Mouse (Mus musculus) stomach, postnatal 0 days (tissue): ENCODE results near the gene Timp4. TPM values are rescaled to one million over a fixed set of nuclear protein-coding genes. Genes with fewer than 3 reads are reported as not detected.

ENCODE experiments used
- ATAC-seq: fragments of 200-750 bp; cut with Nextera tagmentation; 2 replicates; pipeline ENCODE4 v1.8.0; 2017; ENCODE audit not compliant: low FRiP score, low TSS enrichment
- DNase-seq: peaks from one replicate; pipeline ENCODE4 v3.0.0-alpha.2; 2016; ENCODE audit warnings: low spot score
- H3K27ac ChIP-seq: fragments of 300-500 bp; sonication (generic); replicated peaks from 2 replicates; pipeline ENCODE4 v1.5.1; 2014; ENCODE audit warnings: mild to moderate bottlenecking, control low read depth
- H3K27me3 ChIP-seq: fragments of 300-500 bp; sonication (generic); 2 replicates; pipeline ENCODE4 v1.6.1; 2014; ENCODE audit warnings: low read length; ENCODE audit not compliant: control insufficient read depth, insufficient read depth
- H3K36me3 ChIP-seq: fragments of 300-500 bp; sonication (generic); 2 replicates; pipeline ENCODE4 v1.6.1; 2014; ENCODE audit warnings: low read length, mixed read lengths; ENCODE audit not compliant: control insufficient read depth, insufficient read depth
- H3K4me1 ChIP-seq: fragments of 300-500 bp; sonication (generic); replicated peaks from 2 replicates; pipeline ENCODE4 v1.6.1; 2014; ENCODE audit warnings: antibody characterized with exemption; ENCODE audit not compliant: control insufficient read depth, insufficient read depth
- H3K4me2 ChIP-seq: fragments of 300-500 bp; sonication (generic); replicated peaks from 2 replicates; pipeline ENCODE4 v1.6.1; 2014; ENCODE audit warnings: low read depth, mild to moderate bottlenecking, control low read depth, moderate library complexity
- H3K4me3 ChIP-seq: fragments of 300-500 bp; sonication (generic); 2 replicates; pipeline ENCODE4 v1.5.1; 2014; ENCODE audit warnings: low read depth, low read length, control low read depth
- H3K9ac ChIP-seq: fragments of 300-500 bp; sonication (generic); 2 replicates; pipeline ENCODE4 v1.6.1; 2014; ENCODE audit warnings: mild to moderate bottlenecking, low read length, control low read depth, mixed read lengths
- H3K9me3 ChIP-seq: fragments of 300-500 bp; sonication (generic); 2 replicates; pipeline ENCODE4 v1.6.1; 2016; ENCODE audit warnings: low read length; ENCODE audit not compliant: control insufficient read depth
- CTCF ChIP-seq: IDR thresholded peaks from 2 replicates; pipeline ENCODE4 v1.5.1; 2016; ENCODE audit warnings: antibody characterized with exemption, low read depth, mild to moderate bottlenecking, moderate library complexity
- EP300 ChIP-seq: optimal IDR thresholded peaks from 2 replicates; pipeline ENCODE3; 2016; ENCODE audit warnings: antibody characterized with exemption
- whole genome bisulfite sequencing: fragments of 180-500 bp; shearing (Covaris S2); extraction: QIAGEN DNeasy Blood & Tissue Kit; methylation state at CpG from one replicate; pipeline ENCODE4 v1.1.7; 2014; 5-methylcytosine and 5-hydroxymethylcytosine counted together
- polyA plus RNA-seq: library from polyadenylated mRNA; unstranded; fragments of >200 nt; fragmentation: Nextera tagmentation; extraction: Ambion mirVana; gene quantifications from 2 replicates; pipeline ENCODE4 v1.2.1, GENCODE M21; 2015

The Timp4 gene
- polyA plus RNA-seq, 1 experiment from 2014 or later, result 1.0 TPM

DNA sequence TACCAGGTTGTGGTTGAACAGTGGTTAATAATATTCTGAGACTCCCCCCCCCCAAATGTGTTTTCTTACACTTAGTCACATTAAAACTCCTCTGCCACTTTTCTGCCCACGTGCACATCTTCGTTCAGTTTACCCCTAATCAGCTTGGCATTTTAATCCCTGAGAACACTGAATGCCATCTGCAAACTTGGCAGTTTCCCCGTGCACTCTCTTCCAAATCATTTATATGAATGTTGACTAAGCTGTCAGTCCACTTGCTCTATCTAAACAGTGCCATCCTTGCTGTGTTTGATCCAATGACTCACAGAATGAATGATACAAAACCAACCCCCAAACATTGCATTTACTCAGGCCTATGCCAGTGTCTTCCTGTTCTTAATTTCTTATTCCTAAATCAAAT, 26.5 kb downstream of the Timp4 start:
- Histone ChIP-seq H3K4me1 (no peaks in the 10 kb centered on the region), H3K9ac (no peak overlapping the region), H3K27ac (no peak overlapping the region), H3K9me3 (no peaks in the 10 kb centered on the region), H3K36me3 (no peaks in the 10 kb centered on the region), H3K4me2 (no peak overlapping the region), H3K27me3 (no peaks in the 10 kb centered on the region), H3K4me3 (no peak overlapping the region)
- DNase-seq (no peak), ATAC-seq (no peak)
- WGBS, result 40% methylated on average over 3 of the region's 3 CpGs
- TF ChIP-seq EP300 (no peak), CTCF (no peak)

DNA sequence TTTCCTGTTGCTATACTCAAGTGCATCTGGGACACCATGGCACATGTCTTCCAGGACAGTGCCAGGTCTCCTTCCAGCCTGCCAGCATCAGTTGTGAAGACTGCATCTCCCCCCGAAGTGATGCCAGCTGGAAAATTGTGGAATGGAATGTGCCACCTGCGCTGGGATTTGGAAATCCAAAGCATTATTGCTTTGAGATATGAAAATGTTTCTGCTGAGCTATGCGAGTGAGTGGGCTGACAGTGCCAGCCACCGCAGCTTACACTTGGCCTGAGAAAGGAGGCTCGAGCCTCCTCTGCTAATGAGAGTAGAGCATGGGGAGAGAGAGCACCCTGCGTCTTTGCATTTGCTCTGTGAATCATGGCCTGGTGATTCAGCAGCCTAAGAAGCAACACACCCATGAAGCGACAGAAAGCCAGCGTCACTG, 30.8 kb downstream of the Timp4 start:
- Histone ChIP-seq H3K4me1 (no peaks in the 10 kb centered on the region), H3K9ac (no peak overlapping the region), H3K36me3 (no peaks in the 10 kb centered on the region), H3K27me3 (no peaks in the 10 kb centered on the region), H3K27ac (no peak overlapping the region), H3K4me3 (no peak overlapping the region), H3K4me2 (no peak overlapping the region), H3K9me3 (no peaks in the 10 kb centered on the region)
- TF ChIP-seq CTCF, result no peak
- TF ChIP-seq EP300, result no peak
- WGBS, result 73% methylated on average over 8 of the region's 8 CpGs
- ATAC-seq (no peak; the same call in 1 of the 2 replicates), DNase-seq (peak; percentile 31)

DNA sequence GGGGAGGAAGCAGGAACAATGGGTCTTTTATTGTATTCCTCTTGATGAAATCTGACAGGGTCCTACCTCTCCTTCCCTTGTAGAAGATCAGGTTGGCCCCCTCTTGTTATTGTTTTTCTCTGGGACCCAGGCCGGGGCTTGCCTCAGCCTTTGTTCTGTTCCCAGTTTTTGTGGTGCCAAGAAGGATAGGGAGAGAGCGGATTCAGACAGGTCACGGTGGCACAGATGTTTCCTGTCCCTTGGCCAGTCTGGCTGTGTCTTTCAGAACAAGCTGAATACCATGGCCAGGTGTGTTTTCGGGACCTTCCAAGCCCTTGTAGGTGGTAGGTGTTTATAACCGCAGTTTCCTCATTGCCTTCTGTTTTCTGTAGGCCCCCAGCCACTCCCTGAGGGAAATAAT, 38.9 kb downstream of the Timp4 start:
- Histone ChIP-seq H3K27ac (no peak overlapping the region), H3K4me1 (no peaks in the 10 kb centered on the region), H3K4me3 (no peak overlapping the region), H3K9me3 (no peaks in the 10 kb centered on the region), H3K36me3 (no peaks in the 10 kb centered on the region), H3K9ac (no peak overlapping the region), H3K4me2 (no peak overlapping the region), H3K27me3 (no peaks in the 10 kb centered on the region)
- DNase-seq (no peak), ATAC-seq (no peak)
- TF ChIP-seq CTCF (no peak), EP300 (no peak)
- 49% methylated on average over 5 of the region's 5 CpGs for WGBS

DNA sequence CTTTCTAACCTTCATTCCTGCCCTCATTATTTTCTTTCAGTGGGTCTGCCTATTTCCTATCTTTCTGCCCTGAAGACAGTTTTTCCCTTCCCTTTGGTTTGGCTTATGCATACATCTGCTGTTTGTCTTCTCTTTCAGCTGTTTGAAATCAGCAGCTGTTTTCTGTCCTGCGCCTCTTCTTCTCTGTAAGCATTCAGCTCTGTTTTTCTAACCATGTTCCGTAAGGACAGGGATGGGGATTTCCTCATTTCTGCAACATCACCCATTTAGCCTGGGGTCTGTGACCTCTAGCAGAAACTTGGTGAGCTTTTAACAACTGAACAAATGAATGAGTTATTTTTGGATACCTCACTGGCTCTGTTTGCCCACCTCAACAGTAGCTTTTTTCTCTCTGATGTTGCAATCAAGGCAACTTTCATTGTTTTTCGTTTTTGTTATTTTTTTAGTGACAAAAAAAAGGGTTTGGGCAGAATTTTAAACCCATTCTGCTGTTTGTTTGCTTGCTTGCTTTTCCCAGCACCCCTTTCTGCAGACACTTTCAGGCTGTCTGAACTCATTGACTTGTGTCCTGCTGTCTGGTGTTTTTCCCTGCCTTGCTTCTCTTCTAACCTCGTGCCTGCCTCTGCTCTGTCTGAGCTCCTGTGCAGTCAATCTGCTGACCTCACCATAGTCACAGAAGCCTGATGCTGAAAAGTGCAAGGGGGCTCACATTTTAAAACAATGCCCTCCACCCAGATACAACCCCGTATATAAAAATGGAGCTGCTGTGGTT, 39.7 kb downstream of the Timp4 start:
- WGBS, result 47% methylated on average over 5 of the region's 5 CpGs
- no peak for ATAC-seq
- H3K27ac ChIP-seq, result no peak overlapping the region

DNA sequence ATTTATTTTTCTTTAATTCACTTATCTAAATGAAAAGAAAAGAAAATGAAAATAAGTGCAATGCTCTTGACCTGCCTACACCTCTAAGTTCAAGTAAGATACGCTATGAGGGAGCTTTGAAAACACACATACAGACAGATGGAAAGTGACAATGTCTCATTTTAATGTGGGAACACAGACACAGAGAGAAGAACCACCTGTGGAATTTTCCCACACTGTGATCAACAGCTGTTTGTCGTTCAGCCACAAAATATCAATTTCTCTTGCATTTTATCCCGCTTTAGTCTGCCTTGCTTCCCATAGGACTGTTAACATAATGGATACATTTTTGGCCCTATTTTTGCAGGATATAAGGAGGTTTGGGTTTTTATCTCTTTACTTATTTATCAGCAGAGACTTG, 41.2 kb downstream of the Timp4 start:
- Histone ChIP-seq H3K4me3 (no peak overlapping the region), H3K4me2 (no peak overlapping the region), H3K4me1 (no peaks in the 10 kb centered on the region), H3K9ac (no peak overlapping the region), H3K27me3 (no peaks in the 10 kb centered on the region), H3K9me3 (no peaks in the 10 kb centered on the region), H3K36me3 (no peaks in the 10 kb centered on the region), H3K27ac (no peak overlapping the region)
- WGBS, result 56% methylated on average over 3 of the region's 3 CpGs
- TF ChIP-seq EP300, result no peak
- TF ChIP-seq CTCF, result no peak
- no peak for DNase-seq
- ATAC-seq, result no peak

More for the DNA sequence above, 39.7 kb downstream of the Timp4 start:
- Histone ChIP-seq H3K4me2 (no peak overlapping the region), H3K27me3 (no peaks in the 10 kb centered on the region), H3K36me3 (no peaks in the 10 kb centered on the region), H3K4me1 (no peaks in the 10 kb centered on the region), H3K9ac (no peak overlapping the region), H3K9me3 (no peaks in the 10 kb centered on the region), H3K4me3 (no peak overlapping the region)
- DNase-seq, result no peak
- TF ChIP-seq CTCF (no peak), EP300 (no peak)

GRCm38 (mm10) chr6:115210187-115210586, 41.8 kb downstream of the Timp4 start:
- Histone ChIP-seq H3K4me3 (no peak overlapping the region), H3K27ac (no peak overlapping the region), H3K27me3 (no peaks in the 10 kb centered on the region), H3K9ac (no peak overlapping the region), H3K9me3 (no peaks in the 10 kb centered on the region), H3K4me2 (no peak overlapping the region), H3K4me1 (no peaks in the 10 kb centered on the region), H3K36me3 (no peaks in the 10 kb centered on the region)
- no peak for ATAC-seq
- DNase-seq, result no peak
- no peak for TF ChIP-seq CTCF
- TF ChIP-seq EP300, result no peak
- 63% methylated on average over 2 of the region's 2 CpGs for WGBS
